Mouse (Mus musculus) G1E-ER4 (cell line): ENCODE results near the gene BC048403. TPM values are rescaled to one million over a fixed set of nuclear protein-coding genes. Genes with fewer than 3 reads are reported as not detected.

Experiments
- GATA1 ChIP-seq: IDR thresholded peaks from one replicate; pipeline ENCODE4 v1.8.0; 2012; ENCODE audit warnings: low read length, inconsistent platforms
- polyA plus RNA-seq: library from polyadenylated mRNA; stranded (reverse); fragments of >175 nt; gene quantifications from 2 replicates; pipeline ENCODE4 v1.2.3, GENCODE M21; 2012

Gene BC048403
- polyA plus RNA-seq, 1 experiment: 10.4 TPM

DNA sequence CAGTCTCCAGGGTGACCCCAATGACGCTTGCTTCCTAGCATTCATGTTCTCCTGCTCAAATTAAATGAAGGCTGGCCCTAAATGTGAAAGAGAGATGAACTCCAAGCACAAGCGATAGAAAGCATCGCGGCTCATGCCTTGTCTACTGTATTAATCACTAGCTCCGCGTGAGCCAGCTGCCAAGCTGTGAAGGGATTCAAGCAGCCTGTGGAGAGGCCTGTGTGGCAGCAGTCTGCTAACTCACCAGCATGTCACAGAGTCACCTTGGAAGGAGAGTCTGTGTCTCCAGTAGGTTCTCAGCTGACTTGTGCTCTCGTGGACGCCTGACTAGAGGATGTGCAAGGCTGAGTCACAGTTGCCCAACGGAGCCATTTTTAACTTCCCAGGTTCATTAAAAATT lies 7.2 kb upstream of the BC048403 start:
- TF ChIP-seq GATA1: no peak

DNA sequence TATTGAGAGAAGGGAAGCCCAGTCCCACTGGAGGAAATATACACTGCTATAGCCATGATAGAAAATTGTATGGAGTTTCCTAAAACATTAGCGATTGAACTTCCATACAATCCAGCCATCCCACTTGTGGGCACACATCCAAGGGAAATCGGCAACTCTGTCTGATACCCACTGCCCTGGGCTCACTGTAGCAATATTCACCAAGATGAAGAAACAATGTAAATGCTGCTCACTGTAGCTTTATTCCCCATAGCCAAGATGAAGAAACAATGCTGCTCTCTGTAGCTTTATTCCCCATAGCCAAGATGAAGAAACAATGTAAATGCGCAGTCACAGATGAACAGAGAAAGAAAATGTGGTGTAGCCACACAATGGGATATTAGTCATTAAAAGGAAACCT lies 2.5 kb upstream of the BC048403 start:
- TF ChIP-seq GATA1: no peak

DNA sequence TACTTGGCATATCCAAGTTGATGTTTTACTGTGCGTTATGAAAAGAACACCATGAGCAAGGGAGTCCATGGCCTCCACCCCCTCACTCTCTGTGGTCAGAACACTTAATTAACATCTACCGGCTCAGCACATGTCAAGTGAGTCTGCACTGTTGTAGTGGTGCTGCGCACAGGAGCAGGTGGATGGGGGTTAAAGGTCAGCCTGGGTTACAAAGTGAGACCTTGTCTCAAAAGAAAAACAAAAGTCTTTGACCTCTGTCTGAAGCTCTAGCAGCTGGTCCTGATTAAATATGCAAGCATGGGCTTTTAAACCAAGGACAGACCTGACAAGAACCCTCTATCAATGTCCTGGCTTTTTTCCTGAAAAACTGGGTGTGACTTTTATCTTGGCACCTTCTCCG lies 2.6 kb downstream of the BC048403 start:
- TF ChIP-seq GATA1: no peak

DNA sequence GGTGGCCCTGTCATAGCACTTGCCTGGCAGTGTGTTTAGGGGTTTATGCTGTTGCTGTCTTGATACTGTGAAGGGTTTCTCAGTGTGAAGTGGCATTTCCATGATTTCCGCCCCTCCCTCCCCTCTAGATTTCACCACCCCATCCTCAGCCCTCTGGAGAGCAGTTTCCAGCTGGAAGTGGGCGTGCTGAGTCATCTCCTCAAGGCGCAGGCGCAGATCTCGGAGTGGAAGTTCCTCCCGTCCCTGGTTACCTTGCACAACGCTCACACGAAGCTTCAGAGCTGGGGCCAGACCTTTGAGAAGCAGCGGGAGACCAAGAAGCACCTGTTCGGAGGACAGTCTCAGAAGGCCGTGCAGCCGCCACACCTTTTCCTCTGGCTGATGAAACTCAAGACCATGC lies 10.4 kb downstream of the BC048403 start:
- no peak for TF ChIP-seq GATA1

DNA sequence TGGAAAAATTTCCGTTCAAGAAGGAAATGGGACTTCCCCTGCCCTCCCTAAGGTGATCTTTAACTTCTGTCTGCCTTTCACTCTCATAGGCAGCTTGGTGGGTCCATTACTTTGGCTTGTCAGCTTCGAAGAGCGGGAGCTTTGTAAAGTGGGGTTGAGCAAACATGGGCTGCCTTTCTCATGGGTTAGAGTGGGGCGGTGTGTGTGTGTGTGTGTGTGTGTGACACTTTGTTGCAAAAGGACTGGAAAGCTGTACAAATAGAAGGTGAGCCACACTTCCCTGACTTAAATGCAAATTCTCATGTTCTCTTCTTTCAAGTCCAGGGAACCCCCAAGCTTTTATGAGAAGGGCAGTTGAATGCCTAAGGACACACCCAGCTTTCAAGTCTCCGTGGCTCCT lies 14.5 kb downstream of the BC048403 start:
- TF ChIP-seq GATA1: no peak

DNA sequence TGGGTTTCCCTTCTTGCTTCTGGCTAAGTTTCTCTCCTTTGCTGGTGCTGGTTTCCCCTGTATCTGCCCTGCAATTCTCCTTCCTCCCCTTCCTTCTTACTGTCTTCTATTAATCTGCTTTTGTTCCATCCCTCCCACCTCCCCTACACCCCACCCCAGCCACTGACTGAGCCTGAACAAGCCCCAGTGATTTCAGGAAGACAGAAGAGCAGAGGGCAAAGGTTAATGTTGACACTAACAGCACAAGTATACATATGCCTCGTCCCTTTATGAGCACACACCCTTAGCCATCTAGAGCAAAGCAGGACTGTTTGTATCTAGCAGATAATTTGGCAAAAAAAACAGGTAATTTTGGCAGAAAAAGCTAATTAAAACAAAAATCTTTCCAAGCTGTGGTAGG lies 16.1 kb downstream of the BC048403 start:
- TF ChIP-seq GATA1: no peak

DNA sequence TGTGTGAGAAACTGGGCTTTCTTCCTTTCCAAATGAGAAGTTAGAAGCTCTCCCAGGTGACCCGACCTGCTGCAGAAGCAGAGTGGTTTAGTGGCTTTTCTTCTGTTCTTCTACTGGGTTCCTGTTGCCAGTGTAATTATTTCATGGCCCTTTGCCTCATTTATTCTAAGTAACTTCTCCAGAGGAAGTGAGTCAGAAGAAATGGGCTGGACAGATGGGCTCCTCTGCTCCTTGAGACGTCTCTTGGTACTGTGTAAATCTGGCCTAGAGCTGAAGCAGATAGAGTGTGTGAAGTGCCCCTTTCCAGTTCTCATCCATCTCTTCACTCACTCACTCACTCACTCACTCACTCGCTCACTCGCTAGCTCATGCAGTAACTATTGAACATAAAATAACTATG lies 16.9 kb downstream of the BC048403 start:
- TF ChIP-seq GATA1: no peak

DNA sequence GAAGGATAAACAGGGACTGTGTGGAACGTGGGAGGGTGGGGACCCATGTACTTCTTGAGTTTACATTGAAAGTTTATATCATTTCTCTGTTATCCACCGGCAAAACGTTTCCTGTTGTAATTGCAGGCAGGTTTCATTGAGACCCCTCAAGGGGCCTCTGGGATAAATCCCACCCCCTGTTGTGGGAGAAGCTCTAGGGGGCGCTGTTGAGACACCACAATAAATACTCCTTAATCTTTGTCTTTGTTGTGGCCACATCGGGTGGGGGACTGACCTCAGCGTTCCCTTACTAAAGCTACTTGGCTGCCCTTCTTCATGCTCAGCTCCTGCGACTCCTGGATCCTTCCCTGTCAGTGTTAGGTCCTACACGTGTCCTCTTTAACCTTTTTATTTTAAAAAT lies 19.4 kb downstream of the BC048403 start:
- no peak for TF ChIP-seq GATA1

DNA sequence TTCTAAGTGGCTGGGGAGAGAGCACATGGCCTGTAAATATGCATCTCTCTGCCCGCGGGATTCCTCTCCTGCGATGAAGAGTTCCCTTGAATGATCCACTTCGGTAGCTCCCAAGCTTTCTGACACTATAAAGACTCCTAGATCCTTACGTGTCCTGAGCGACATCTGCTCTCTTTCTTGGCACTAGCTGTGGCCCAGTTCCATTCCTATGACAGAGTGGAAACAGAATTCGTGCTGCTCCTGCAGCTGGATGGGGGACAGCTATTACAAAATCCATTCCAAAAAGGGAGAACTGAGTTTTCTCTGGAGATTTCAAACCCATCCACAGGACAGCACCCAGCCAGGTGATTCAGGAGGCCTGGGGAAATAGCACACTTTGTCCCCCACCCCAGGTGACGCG lies 22.4 kb downstream of the BC048403 start:
- no peak for TF ChIP-seq GATA1

DNA sequence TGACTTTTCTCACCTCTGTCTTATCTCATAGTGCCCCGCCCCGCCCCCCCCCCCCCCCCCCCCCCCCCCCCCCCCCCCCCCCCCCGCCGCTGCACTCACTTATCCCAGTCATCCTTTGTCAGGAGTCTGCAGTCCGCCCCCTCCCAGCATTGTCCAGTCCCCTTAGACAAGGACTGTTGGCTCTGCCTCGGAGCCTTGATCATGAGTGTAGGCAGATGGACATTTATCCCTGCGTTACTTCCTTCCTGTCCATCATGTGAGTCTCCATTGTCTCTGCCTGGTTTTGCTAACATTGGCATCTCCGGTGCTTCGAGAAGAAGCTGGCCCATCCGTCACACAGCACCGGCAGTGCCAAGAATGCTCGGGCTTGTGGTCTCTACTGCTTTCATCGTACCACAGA lies 23.5 kb downstream of the BC048403 start:
- no peak for TF ChIP-seq GATA1

DNA sequence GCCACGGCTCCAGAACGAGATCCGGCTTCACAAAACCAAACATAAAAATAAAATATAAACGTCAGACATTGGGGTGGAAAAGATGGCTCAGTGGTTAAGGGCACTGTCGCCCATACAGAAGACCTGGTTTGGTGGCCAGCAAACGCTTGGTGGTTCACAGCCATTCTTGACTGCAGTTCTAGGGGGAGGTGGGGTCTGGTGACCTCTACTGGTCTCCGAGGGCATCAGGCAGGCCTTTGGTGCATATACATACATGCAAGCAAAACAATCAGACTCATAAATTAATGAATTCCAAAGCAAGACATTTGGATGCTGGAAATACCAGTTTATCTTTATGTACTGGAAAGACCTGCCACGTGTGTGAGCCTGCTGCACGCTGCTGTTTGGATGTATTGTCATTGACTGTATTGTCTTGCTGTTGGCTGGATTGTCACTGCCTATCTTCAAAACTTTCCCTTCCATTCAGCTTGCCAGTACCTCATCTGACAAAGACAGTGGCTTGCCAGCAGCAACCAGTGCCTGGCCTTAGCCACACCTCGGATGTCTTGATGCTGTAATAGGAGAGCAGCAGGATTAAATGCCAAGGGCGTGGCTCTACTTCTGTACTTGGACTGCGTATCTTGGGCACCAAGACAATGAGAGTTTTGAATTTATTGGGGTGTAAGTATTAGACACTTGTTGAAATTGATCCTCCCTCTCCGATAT lies 24.9 kb downstream of the BC048403 start:
- no peak for TF ChIP-seq GATA1

DNA sequence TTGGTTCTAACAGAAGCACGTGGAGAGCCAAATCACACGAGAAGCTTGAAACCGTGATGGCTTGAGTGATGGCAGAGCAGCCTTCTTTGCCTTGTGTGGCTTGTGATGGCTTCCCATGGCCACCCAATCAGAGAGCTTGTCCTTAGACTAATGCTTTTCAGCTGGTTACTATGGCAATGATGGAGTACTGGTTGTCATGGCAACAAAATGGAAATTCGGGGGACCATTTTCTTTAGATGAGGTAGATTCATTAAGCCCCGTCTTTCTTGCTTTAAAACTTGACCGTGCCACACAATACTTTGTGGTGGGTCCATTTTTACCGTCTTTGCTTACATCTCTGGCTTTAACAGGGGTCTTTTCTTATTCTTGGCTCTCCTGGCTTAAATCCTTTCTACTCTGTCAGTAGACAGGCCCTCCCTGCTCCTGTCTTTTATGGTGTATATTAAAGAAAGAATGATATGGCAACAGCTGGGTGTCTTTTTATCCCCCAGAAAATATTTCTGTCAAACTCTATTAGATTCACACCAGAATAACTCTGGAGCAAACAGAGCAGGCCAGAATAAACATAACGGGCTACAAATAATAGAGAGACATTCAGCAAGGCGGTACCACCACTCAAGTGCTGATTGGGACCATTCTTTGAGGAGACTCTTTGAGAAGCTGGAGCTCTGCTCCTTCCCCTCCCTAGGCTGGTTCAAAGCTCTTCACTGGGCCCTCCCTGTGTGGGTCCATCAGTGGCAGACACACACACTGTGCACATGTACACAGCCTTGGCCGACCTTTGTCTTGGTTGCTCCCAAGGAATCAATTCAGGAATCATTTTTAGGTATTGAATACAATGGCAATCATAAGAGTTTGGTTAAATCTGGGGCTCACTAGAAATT lies 25.7 kb downstream of the BC048403 start:
- no peak for TF ChIP-seq GATA1

DNA sequence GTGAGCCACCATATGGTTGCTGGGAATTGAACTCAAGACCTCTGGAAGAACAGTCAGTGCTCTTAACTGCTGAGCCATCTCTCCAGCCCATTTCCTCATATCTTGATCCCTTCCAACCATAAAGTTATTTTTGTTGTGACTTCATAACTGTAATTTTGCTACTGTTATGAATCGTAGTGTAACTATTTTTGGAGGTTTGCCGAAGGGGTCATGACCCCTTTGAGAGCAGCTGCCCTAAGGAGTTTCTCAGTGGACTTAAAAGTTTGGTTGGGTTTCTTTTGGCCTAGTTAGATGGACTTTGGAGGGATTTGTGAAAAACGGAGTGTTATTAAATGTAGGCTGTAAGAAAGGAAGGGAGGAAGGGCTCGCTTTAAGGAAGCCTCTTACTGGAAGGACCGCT lies 30.0 kb downstream of the BC048403 start:
- TF ChIP-seq GATA1: no peak

DNA sequence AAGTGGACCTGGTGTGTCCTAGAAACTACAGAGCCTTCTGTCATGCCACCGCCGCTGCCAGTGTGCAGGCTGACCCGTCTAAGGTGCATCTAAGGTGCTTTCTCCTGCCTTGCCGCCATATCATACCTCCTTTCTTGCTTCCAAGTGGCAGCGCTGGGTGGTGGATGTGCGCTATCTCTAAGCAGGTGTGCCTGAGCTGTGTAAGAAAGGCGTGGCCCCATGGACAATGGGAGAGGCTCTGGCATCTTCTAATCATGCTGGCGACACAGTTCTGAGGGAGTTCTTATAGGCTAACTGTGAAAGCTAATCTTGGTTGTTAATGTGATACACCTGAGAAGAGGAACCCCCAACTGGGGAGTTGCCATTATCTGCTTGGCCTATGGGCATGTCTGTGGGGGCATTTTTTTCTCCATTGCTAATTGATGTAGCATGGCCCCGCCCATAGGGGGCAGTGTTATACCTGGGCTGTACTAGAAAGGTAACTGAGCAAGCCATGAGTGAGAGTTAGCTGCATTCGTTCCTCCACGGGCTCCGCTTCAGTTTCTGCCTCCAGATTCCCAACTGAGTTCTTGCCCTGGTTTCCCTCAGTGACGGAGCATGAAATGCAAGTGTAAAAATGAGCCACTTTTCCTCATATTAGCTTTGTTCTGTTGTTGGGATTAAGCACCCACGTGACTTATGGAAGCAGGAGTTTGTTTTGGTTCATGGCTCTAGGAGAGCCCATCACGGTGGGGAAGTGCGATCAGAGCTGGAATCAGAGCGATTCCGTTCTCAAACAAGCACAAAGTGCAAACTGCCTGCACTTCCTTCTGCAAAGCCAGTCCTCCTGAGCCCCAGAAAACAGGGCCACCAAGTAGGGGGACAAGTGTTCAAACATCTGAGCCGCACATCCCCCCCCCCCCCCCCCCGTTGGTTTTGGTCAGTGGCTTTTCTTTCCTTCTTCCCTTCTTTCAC lies 31.2 kb downstream of the BC048403 start:
- TF ChIP-seq GATA1: no peak

DNA sequence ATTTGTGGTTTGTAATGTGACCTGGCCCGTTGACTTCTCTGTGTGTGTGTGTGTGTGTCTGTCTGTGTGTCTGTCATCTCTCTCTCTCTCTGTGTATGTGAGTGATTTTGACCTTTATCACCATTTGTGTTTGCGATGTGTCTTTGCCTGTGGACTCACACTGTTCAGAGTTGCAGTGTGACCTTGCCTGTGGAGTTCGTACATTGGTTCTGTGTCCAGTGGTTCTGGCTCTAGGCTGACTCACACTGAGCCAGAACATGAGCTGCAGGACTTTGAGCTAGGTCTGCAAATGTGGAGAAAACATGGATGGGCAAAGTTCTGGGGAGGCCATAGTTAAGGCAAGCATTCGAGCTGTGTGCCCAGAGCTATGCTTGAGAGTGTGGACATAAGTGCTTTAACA lies 34.1 kb downstream of the BC048403 start:
- TF ChIP-seq GATA1: no peak

DNA sequence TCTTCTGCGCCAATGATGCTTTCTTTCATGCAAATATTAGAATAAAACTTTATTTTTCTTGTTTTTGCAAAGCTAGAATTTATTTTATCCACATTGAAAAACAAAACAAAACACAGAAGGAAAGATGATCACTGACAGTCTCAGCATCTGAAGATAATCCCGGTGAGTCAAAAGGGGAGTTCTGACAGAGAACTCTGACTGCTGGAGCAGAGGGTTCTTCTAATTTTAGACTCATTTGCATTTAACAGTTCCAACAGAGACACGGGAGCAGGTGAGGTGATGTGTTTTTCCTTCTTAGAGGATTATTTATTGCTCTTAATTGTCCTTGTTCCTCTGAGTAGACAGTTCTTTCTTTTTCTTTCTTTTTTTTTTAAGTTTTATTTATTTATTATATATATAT lies 36.3 kb downstream of the BC048403 start:
- no peak for TF ChIP-seq GATA1

DNA sequence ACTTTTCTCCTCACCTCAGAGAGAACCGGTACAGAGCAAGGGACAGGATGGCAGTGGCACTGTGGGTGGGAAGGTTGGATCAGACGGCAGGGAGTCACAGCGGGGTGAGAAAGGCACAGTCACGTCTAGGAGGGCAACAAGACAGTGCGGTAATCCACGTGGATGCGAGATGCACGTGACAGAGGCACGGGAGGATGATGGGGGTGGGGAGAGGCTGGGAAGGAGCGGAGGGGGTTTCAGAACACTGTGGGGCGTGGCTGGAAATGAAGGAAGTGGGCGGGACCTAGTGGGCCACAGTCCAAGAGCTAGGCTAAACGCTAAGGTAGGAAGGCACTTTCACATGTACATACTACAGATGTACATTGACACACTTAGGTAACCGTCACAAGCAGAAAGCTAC lies 41.4 kb downstream of the BC048403 start:
- TF ChIP-seq GATA1: no peak
